Mouse (Mus musculus) B cell, adult 2 months (primary cell): Measurements from ENCODE around the gene Rnf24.

Experiments
- DNase-seq, 2 experiments: peaks; one replicate each; pipeline ENCODE4 v3.0.0; 2022

Rnf24 gene

GRCm38 (mm10) chr2:131262213-131262672 lies 90.4 kb downstream of the Rnf24 start, which contains the start of gene Pank2:
Gene Pank2 (plus strand): TSS chr2:131262495.
- DNase-seq = peak; percentile 93

DNA sequence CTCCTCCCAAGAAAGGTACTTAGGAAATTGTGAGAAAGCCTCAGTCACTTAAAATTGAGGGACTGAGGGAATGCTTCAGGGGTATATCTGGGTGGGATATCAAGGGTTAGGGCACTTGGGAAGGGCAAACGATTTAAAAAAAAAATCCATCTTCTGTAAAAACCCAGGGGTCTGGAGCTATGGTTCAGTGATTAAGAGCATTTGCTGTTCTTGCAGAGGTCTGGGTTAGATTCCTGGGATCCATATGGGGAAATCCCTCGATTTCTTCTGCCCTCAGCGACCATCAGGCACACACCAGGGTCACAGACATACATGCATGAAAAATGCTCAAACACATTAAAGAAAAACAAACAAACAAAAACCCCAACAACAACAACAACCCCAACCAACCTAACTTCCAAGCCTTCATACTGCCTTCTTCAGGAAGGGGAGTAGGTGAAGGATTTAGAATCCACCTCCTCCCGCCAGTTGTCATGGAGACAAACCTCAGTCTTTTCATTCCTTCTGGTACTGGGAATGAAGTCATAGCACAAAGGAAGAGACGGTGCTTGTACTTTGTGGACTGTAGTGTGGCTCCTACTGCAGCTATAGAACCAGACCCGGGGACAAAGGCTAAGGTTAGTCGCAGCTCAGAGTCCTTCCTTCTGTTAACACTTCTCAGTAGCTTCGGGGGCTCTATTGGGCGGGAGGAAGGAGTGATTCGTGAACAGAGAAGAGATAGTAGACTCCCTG lies 91.0 kb downstream of the Rnf24 start:
- no peak for DNase-seq

DNA sequence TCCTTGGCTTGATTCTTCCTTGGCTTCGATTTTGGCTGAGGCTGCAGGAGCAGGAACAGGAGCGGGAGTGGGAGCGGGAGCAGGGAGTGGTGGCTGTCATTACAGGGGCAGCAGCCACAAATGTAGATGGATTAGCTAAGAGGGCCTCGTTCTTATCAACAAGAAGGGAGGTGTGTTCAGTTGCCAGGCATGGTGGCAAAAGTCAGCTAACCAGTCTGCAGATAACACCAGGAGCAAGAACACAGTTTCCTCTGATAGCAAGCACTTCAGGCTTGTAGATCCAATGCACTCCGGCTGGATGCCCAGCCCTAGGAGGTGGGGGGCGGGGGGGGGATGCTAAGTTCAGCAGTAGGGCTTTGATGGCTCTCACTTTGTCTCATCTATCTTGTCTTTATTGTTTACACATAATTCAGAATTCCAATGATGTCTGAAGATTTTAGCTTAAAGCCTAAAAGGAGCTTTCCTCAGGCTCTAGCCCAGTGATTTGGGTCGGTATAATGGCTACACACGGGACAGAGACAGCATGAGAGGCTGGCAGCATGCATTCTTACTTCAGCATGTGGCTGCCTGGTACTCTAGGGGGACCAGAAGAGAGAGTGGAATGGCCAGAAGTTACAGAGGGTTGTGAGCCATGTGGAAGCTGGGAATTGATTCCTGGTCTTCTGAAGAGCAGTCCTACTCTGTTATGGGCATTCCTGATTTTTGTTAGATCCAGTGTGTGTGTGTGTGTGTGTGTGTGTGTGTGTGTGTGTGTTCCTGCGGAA lies 92.0 kb downstream of the Rnf24 start:
- no peak for DNase-seq

GRCm38 (mm10) chr2:131258693-131259092 lies 94.0 kb downstream of the Rnf24 start:
- DNase-seq = no peak

DNA sequence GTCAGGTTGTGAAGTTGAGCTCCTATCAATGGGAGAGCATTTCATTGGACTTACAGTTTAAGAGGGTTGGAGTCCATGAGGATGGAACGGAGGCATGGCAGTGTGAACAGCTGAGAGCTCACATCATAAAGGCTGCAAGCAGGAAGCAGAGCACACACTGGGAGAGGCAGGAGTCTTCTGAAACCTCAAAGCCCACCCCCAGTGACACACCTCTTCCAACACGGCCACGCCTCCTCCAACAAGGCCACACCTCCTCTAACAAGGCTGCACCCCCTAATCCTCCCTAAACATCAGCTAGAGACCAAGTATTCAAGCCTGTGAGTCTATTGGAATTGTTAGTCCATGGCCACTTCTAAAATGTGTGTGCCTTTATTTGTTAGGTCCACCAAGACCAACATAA lies 97.0 kb downstream of the Rnf24 start:
- peak in 1 of 2 experiments; percentile 15 for DNase-seq

DNA sequence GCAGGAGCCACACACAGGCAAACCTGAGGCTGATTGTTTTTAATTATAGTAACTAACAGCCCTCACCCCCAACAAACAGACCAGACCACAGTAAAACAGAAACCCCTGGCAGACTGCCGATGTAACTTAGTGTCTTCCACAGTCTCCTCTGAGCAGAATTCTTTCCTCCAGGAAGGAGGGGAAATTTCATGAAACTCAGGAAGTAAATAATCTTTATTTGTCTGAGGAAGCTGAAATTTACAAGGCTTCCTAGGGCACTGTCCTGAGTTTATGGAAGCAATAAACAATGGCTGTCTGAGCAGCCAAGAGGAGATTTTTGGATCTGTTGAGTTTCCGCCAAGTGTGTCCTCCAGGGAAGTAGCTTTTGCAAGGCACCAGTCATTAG lies 98.4 kb downstream of the Rnf24 start:
- DNase-seq = no peak

- DNase-seq = peak; percentile 67 to 70
Measured at GRCm38 (mm10) chr2:131253681-131254328, 98.9 kb downstream of the Rnf24 start.
